19 mouse cellular contexts compared by ENCODE assay signal in genomic region chr1:44186396-44186795, GRCm38 (mm10). TPM values are rescaled to one million over a fixed set of nuclear protein-coding genes. Genes with fewer than 3 reads are reported as not detected.
DNase-seq lines count a peak whose midpoint lies in the region.
"Had no signal": no experiment of that assay in that cellular context is flagged by ENCODE, and none has a peak within 500 bp of the region (broad histone marks: within the 10 kb centered on the region; RNA-seq: fewer than 3 reads in every experiment).

No protein-coding gene starts in this region.

- DNase-seq in frontal cortex, adult 2 months (ENCODE audit: extremely low spot score in 1 of 2, low spot score in 1 of 2), result peak; percentile 18 to 60
- no peak for DNase-seq in frontal cortex, postnatal 10 days (ENCODE audit: low spot score in 2 of 2)
- peak; percentile 27 to 43 for DNase-seq in left cerebral cortex, postnatal 14 days (ENCODE audit: low spot score in 2 of 2)
- DNase-seq in left cerebral cortex, adult 18-20 months (ENCODE audit: low spot score in 2 of 2), result no peak
- DNase-seq in right cerebral cortex, adult 18-20 months, result peak; percentile 28
- DNase-seq in right cerebral cortex, postnatal 25 days, result no peak
- DNase-seq in cerebellum, postnatal 25 days, result no peak
- DNase-seq: cerebellum, adult 18-20 months; cerebellum, adult 9-11 months; forebrain, postnatal 0 days; gastrocnemius, postnatal 36 days; heart, adult 11 months; heart, postnatal 10 days; heart, postnatal 4 days; kidney, adult 18-20 months had no signal

- intact Hi-C loops in left cerebral cortex, postnatal 14 days (cut with DNase I), result no loop called here

RNA-seq across cellular contexts. Expression of gene Mettl21e, which starts 32.4 kb away (rescaled TPM):
- 0.04 TPM in 2 replicates for polyA plus RNA-seq in frontal cortex, adult 2 months (2012; rRNA removed)
- under 1 TPM in 1 of 2 experiments, not detected in 1; 0.11 TPM for total RNA-seq in left cerebral cortex, postnatal 14 days (2021)
- total RNA-seq in left cerebral cortex, adult 18-20 months (2021), result not detected
- total RNA-seq: adrenal gland, adult 18-20 months; ES-E14; forebrain, postnatal 0 days; heart, postnatal 4 days had no signal
- polyA plus RNA-seq: embryonic facial prominence, embryonic 10.5 days; forebrain, postnatal 0 days; intestine, embryonic 15.5 days had no signal

RNA-seq across cellular contexts. Expression of gene Ercc5, which starts 38.9 kb away (rescaled TPM):
- polyA plus RNA-seq in frontal cortex, adult 2 months (2012; rRNA removed), result 21.3 and 22.3 TPM in 2 replicates
- 10 to 100 TPM; 19.4 to 23.0 TPM for total RNA-seq in left cerebral cortex, postnatal 14 days (2021)
- 10 to 100 TPM; 21.5 to 22.8 TPM for total RNA-seq in left cerebral cortex, adult 18-20 months (2021)

Comparison
In these comparisons a context has a peak if more than half of its experiments do, and no peak if none do; other contexts are left out.
1. DNase-seq: peak in frontal cortex, adult 2 months (2 of 2), left cerebral cortex, postnatal 14 days (2 of 2) and right cerebral cortex, adult 18-20 months (single experiment); none in frontal cortex, postnatal 10 days (0 of 2), left cerebral cortex, adult 18-20 months (0 of 2), right cerebral cortex, postnatal 25 days (single experiment) and cerebellum, postnatal 25 days (0 of 2).